Mouse (Mus musculus) erythroblast, embryonic 14.5 days (primary cell): ENCODE results near the gene Gm47791.

ENCODE experiments used
- GATA1 ChIP-seq: IDR thresholded peaks from 2 replicates; pipeline ENCODE4 v1.6.1; 2012; ENCODE audit warnings: low read length, inconsistent platforms, mixed read lengths
- TAL1 ChIP-seq: IDR thresholded peaks from 3 replicates; pipeline ENCODE4 v1.6.1; 2012; ENCODE audit warnings: low read length, inconsistent platforms, mixed read lengths

GRCm38 (mm10) chr1:82725026-82725874, 45.8 kb downstream of the Gm47791 start:
- TF ChIP-seq GATA1 = no peak
- TF ChIP-seq TAL1 = no peak
